Mouse (Mus musculus): ENCODE measurements around the gene Gucy2d. TPM values are rescaled to one million over a fixed set of nuclear protein-coding genes. Genes with fewer than 3 reads are reported as not detected.
A peak's percentile ranks its signal among the peaks of the same experiment; 100 is the strongest.

Gucy2d gene
- polyA plus RNA-seq, 1 experiment from 2014 or later, result 0.05 TPM

GRCm38 (mm10) chr7:98490911-98491310 is 50.7 kb downstream of the Gucy2d start:
- no peak overlapping the region for H3K27ac ChIP-seq (ENCODE audit: low read length)
- no peak overlapping the region for H3K4me3 ChIP-seq (ENCODE audit: low read depth, low read length)
- H3K36me3 ChIP-seq (ENCODE audit: control insufficient read depth, insufficient read depth, low read length), result no peaks in the 10 kb centered on the region
- 96% methylated on average over 6 of the region's 6 CpGs for WGBS
- H3K9me3 ChIP-seq (replicated peaks; ENCODE audit: control insufficient read depth, low read length, poor library complexity, severe bottlenecking), result no peaks in the 10 kb centered on the region
- no peak for ATAC-seq
- H3K27me3 ChIP-seq (ENCODE audit: control insufficient read depth, insufficient read depth, low read depth, low read length), result no peaks in the 10 kb centered on the region
- peak overlapping the region; percentile 1; the same call in 1 of the 2 replicates for H3K4me2 ChIP-seq (ENCODE audit: low read length)
- H3K9ac ChIP-seq (ENCODE audit: low read depth, low read length), result no peak overlapping the region
- peaks cover 4% of the 10 kb centered on the region; the same call in 1 of the 2 replicates for H3K4me1 ChIP-seq (ENCODE audit: control insufficient read depth, insufficient read depth, low read length)

- ATAC-seq, result no peak
- WGBS, result 73% methylated on average over 9 of the region's 9 CpGs
- Histone ChIP-seq H3K4me1 (ENCODE audit: control insufficient read depth, insufficient read depth, low read length) (peaks cover 4% of the 10 kb centered on the region; the same call in 1 of the 2 replicates), H3K4me3 (ENCODE audit: low read depth, low read length) (no peak overlapping the region), H3K27me3 (ENCODE audit: control insufficient read depth, insufficient read depth, low read depth, low read length) (no peaks in the 10 kb centered on the region), H3K36me3 (ENCODE audit: control insufficient read depth, insufficient read depth, low read length) (no peaks in the 10 kb centered on the region), H3K9ac (ENCODE audit: low read depth, low read length) (no peak overlapping the region), H3K9me3 (replicated peaks; ENCODE audit: control insufficient read depth, low read length, poor library complexity, severe bottlenecking) (no peaks in the 10 kb centered on the region), H3K27ac (ENCODE audit: low read length) (no peak overlapping the region), H3K4me2 (ENCODE audit: low read length) (peak overlapping the region; percentile 1; the same call in 1 of the 2 replicates)
Observed at GRCm38 (mm10) chr7:98491451-98492200, 51.4 kb downstream of the Gucy2d start.

GRCm38 (mm10) chr7:98492331-98492730 is 52.1 kb downstream of the Gucy2d start:
- no peaks in the 10 kb centered on the region for H3K9me3 ChIP-seq (replicated peaks; ENCODE audit: control insufficient read depth, low read length, poor library complexity, severe bottlenecking)
- peaks cover 4% of the 10 kb centered on the region; the same call in 1 of the 2 replicates for H3K4me1 ChIP-seq (ENCODE audit: control insufficient read depth, insufficient read depth, low read length)
- no peaks in the 10 kb centered on the region for H3K27me3 ChIP-seq (ENCODE audit: control insufficient read depth, insufficient read depth, low read depth, low read length)
- no peak overlapping the region for H3K9ac ChIP-seq (ENCODE audit: low read depth, low read length)
- no peak for ATAC-seq
- H3K27ac ChIP-seq (ENCODE audit: low read length), result no peak overlapping the region
- no peaks in the 10 kb centered on the region for H3K36me3 ChIP-seq (ENCODE audit: control insufficient read depth, insufficient read depth, low read length)
- no peak overlapping the region for H3K4me3 ChIP-seq (ENCODE audit: low read depth, low read length)
- 60% methylated on average over 5 of the region's 5 CpGs for WGBS
- H3K4me2 ChIP-seq (ENCODE audit: low read length), result no peak overlapping the region

DNA sequence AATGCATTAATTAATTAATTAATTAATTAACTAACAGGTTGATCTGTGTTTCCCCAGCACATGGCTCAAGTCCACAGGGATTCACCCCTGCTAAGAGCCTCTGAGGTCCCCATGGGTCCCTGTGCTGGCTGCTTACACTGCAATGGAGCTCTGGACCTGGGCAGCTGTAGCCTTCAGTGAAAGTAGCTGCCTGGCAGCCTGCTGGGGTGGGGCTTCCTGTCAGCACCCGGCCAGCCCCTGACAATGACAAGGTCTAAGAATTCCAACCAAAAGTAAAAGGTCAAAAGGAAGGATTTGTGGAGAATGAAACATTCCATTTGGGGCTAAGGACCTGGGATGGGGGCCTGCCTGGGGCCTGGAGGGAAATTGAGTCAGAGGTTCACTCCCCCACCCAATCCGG is 53.1 kb downstream of the Gucy2d start:
- 75% methylated on average over 2 of the region's 2 CpGs for WGBS
- H3K9ac ChIP-seq (ENCODE audit: low read depth, low read length), result no peak overlapping the region
- H3K4me1 ChIP-seq (ENCODE audit: control insufficient read depth, insufficient read depth, low read length), result peaks cover 4% of the 10 kb centered on the region; the same call in 1 of the 2 replicates
- H3K27ac ChIP-seq (ENCODE audit: low read length), result no peak overlapping the region
- no peak overlapping the region for H3K4me2 ChIP-seq (ENCODE audit: low read length)
- no peaks in the 10 kb centered on the region for H3K36me3 ChIP-seq (ENCODE audit: control insufficient read depth, insufficient read depth, low read length)
- H3K27me3 ChIP-seq (ENCODE audit: control insufficient read depth, insufficient read depth, low read depth, low read length), result no peaks in the 10 kb centered on the region
- H3K4me3 ChIP-seq (ENCODE audit: low read depth, low read length), result no peak overlapping the region
- ATAC-seq, result no peak
- H3K9me3 ChIP-seq (replicated peaks; ENCODE audit: control insufficient read depth, low read length, poor library complexity, severe bottlenecking), result no peaks in the 10 kb centered on the region

GRCm38 (mm10) chr7:98493901-98494480 is 53.8 kb downstream of the Gucy2d start:
- Histone ChIP-seq H3K27ac (ENCODE audit: low read length) (no peak overlapping the region), H3K36me3 (ENCODE audit: control insufficient read depth, insufficient read depth, low read length) (no peaks in the 10 kb centered on the region), H3K4me3 (ENCODE audit: low read depth, low read length) (no peak overlapping the region), H3K4me2 (ENCODE audit: low read length) (no peak overlapping the region), H3K9ac (ENCODE audit: low read depth, low read length) (no peak overlapping the region), H3K9me3 (replicated peaks; ENCODE audit: control insufficient read depth, low read length, poor library complexity, severe bottlenecking) (no peaks in the 10 kb centered on the region), H3K4me1 (ENCODE audit: control insufficient read depth, insufficient read depth, low read length) (peaks cover 4% of the 10 kb centered on the region; the same call in 1 of the 2 replicates), H3K27me3 (ENCODE audit: control insufficient read depth, insufficient read depth, low read depth, low read length) (no peaks in the 10 kb centered on the region)
- 77% methylated on average over 18 of the region's 18 CpGs for WGBS
- no peak for ATAC-seq

GRCm38 (mm10) chr7:98495591-98495990 is 55.4 kb downstream of the Gucy2d start:
- Histone ChIP-seq H3K36me3 (ENCODE audit: control insufficient read depth, insufficient read depth, low read length) (no peaks in the 10 kb centered on the region), H3K9ac (ENCODE audit: low read depth, low read length) (no peak overlapping the region), H3K27me3 (ENCODE audit: control insufficient read depth, insufficient read depth, low read depth, low read length) (no peaks in the 10 kb centered on the region), H3K4me2 (ENCODE audit: low read length) (no peak overlapping the region), H3K4me3 (ENCODE audit: low read depth, low read length) (no peak overlapping the region), H3K27ac (ENCODE audit: low read length) (no peak overlapping the region), H3K9me3 (replicated peaks; ENCODE audit: control insufficient read depth, low read length, poor library complexity, severe bottlenecking) (no peaks in the 10 kb centered on the region), H3K4me1 (ENCODE audit: control insufficient read depth, insufficient read depth, low read length) (no peaks in the 10 kb centered on the region)
- WGBS, result 92% methylated on average over 1 of the region's 1 CpGs
- no peak for ATAC-seq

DNA sequence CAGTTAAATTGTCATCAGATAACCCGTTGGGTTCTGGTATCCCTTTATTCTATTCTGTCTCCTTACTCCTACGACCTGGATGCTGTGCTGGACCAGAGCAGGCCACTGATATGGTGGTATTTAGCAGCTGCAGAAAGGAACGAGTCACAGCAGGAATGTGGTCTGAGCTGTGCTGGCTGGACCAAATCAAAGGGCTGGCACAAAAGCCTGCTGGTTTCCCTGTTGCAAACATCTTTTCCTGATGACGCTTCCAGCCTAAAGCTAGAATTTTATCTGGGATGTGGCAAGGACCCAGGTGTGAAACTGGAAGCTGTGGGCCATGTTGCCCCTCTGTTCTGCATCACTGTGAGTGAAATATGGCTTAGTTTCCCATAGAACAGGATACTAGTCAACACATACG is 57.2 kb downstream of the Gucy2d start:
- Histone ChIP-seq H3K4me2 (ENCODE audit: low read length) (no peak overlapping the region), H3K9ac (ENCODE audit: low read depth, low read length) (no peak overlapping the region), H3K4me1 (ENCODE audit: control insufficient read depth, insufficient read depth, low read length) (no peaks in the 10 kb centered on the region), H3K9me3 (replicated peaks; ENCODE audit: control insufficient read depth, low read length, poor library complexity, severe bottlenecking) (no peaks in the 10 kb centered on the region), H3K4me3 (ENCODE audit: low read depth, low read length) (no peak overlapping the region), H3K27ac (ENCODE audit: low read length) (no peak overlapping the region), H3K27me3 (ENCODE audit: control insufficient read depth, insufficient read depth, low read depth, low read length) (no peaks in the 10 kb centered on the region), H3K36me3 (ENCODE audit: control insufficient read depth, insufficient read depth, low read length) (no peaks in the 10 kb centered on the region)
- no peak for ATAC-seq
- 52% methylated on average over 5 of the region's 5 CpGs for WGBS

DNA sequence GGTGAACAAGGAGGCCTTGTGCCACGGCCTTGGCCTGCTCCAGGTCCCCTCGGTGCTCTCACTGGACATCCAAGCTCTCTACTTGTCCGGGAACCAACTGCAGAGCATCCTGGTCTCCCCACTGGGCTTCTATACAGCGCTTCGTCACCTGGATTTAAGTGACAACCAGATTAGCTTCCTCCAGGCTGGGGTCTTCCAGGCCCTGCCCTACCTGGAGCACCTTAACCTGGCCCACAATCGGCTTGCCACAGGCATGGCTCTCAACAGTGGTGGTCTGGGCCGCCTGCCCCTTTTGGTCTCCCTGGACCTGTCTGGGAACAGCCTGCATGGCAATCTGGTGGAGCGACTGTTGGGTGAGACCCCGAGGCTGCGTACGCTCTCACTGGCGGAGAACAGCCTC is 57.9 kb downstream of the Gucy2d start:
- no peak overlapping the region for H3K9ac ChIP-seq (ENCODE audit: low read depth, low read length)
- no peaks in the 10 kb centered on the region for H3K9me3 ChIP-seq (replicated peaks; ENCODE audit: control insufficient read depth, low read length, poor library complexity, severe bottlenecking)
- no peak overlapping the region for H3K27ac ChIP-seq (ENCODE audit: low read length)
- no peaks in the 10 kb centered on the region for H3K27me3 ChIP-seq (ENCODE audit: control insufficient read depth, insufficient read depth, low read depth, low read length)
- no peaks in the 10 kb centered on the region for H3K36me3 ChIP-seq (ENCODE audit: control insufficient read depth, insufficient read depth, low read length)
- no peaks in the 10 kb centered on the region for H3K4me1 ChIP-seq (ENCODE audit: control insufficient read depth, insufficient read depth, low read length)
- ATAC-seq, result no peak
- no peak overlapping the region for H3K4me2 ChIP-seq (ENCODE audit: low read length)
- H3K4me3 ChIP-seq (ENCODE audit: low read depth, low read length), result no peak overlapping the region
- WGBS, result 89% methylated on average over 12 of the region's 12 CpGs
